ENCODE assay signal across 31 mouse cellular contexts in the genomic region with DNA sequence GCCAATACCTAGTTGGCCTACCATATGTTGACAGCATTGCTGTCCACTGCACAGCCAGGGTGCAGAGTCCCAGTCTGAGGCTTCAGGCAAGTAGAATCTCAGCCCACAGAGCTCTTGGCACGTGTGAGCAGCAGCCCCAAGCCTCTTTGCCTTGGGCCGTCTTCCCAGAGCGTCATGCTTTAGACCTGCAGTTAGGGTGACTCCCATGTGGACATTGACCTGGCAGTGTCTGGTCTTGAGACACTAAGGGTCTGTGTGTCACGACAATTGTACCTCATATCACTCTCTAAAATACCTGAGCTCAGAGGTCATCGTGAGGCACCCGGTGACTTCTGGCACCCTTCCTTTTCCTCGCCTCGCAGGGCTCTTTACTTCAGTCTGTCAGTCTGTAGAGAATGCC. TPM values are rescaled to one million over a fixed set of nuclear protein-coding genes. Genes with fewer than 3 reads are reported as not detected.
"Had no signal": no experiment of that assay in that cellular context is flagged by ENCODE, and none has a peak within 500 bp of the region (broad histone marks: within the 10 kb centered on the region; RNA-seq: fewer than 3 reads in every experiment).

No protein-coding gene starts in this region.

- ATAC-seq: forebrain, embryonic 13.5 days; forebrain, embryonic 14.5 days; forebrain, embryonic 15.5 days; forebrain, embryonic 16.5 days; forebrain, postnatal 0 days had no signal

- H3K27ac ChIP-seq: embryonic facial prominence, embryonic 10.5 days; embryonic facial prominence, embryonic 12.5 days; embryonic facial prominence, embryonic 13.5 days; embryonic facial prominence, embryonic 15.5 days; forebrain, embryonic 10.5 days; forebrain, embryonic 12.5 days; forebrain, embryonic 13.5 days; forebrain, embryonic 15.5 days; gastrocnemius, adult 2 months; heart, adult 2 months had no signal

- H3K27me3 ChIP-seq: embryonic facial prominence, embryonic 12.5 days; embryonic facial prominence, embryonic 13.5 days; embryonic facial prominence, embryonic 15.5 days; forebrain, embryonic 12.5 days; forebrain, embryonic 13.5 days; forebrain, embryonic 15.5 days had no signal

- H3K9ac ChIP-seq: embryonic facial prominence, embryonic 12.5 days; embryonic facial prominence, embryonic 13.5 days; embryonic facial prominence, embryonic 15.5 days; forebrain, embryonic 12.5 days; forebrain, embryonic 13.5 days; forebrain, embryonic 15.5 days; forebrain, postnatal 0 days had no signal

- H3K4me2 ChIP-seq: embryonic facial prominence, embryonic 12.5 days; embryonic facial prominence, embryonic 13.5 days; embryonic facial prominence, embryonic 15.5 days; forebrain, embryonic 12.5 days; forebrain, embryonic 13.5 days; forebrain, embryonic 15.5 days had no signal

- DNase-seq: cerebellum, adult 2 months; cerebellum, adult 8-10 months; cerebellum, adult 9-10 months; cerebellum, adult 9-11 months; cerebellum, postnatal 10 days; cerebellum, postnatal 14 days; cerebellum, postnatal 25 days; cerebellum, postnatal 36 days; embryo, embryonic 11 days; forebrain, postnatal 0 days; gastrocnemius, adult 2 months; gastrocnemius, postnatal 10 days; gastrocnemius, postnatal 14 days; gastrocnemius, postnatal 25 days; heart, adult 11 months; heart, adult 18-20 months; heart, adult 2 months had no signal

- H3K9me3 ChIP-seq: embryonic facial prominence, embryonic 10.5 days; embryonic facial prominence, embryonic 12.5 days; embryonic facial prominence, embryonic 13.5 days; embryonic facial prominence, embryonic 15.5 days; forebrain, embryonic 10.5 days; forebrain, embryonic 12.5 days; forebrain, embryonic 13.5 days; forebrain, embryonic 15.5 days had no signal

- H3K4me1 ChIP-seq: embryonic facial prominence, embryonic 10.5 days; embryonic facial prominence, embryonic 12.5 days; embryonic facial prominence, embryonic 13.5 days; embryonic facial prominence, embryonic 15.5 days; forebrain, embryonic 12.5 days; forebrain, embryonic 15.5 days had no signal

- H3K4me3 ChIP-seq: embryonic facial prominence, embryonic 10.5 days; embryonic facial prominence, embryonic 12.5 days; embryonic facial prominence, embryonic 13.5 days; embryonic facial prominence, embryonic 15.5 days; erythroblast, embryonic 14.5 days; forebrain, embryonic 10.5 days; forebrain, embryonic 12.5 days; forebrain, embryonic 13.5 days; forebrain, embryonic 15.5 days; gastrocnemius, adult 2 months; heart, adult 2 months had no signal

RNA-seq across cellular contexts. Expression of gene C1qtnf9, which starts 8.8 kb away (rescaled TPM):
- total RNA-seq: common myeloid progenitor, adult 5-6 weeks; forebrain, postnatal 0 days had no signal
- polyA plus RNA-seq: embryonic facial prominence, embryonic 11.5 days; forebrain, embryonic 11.5 days; forebrain, embryonic 14.5 days; forebrain, embryonic 16.5 days; forebrain, postnatal 0 days had no signal
